Mouse (Mus musculus) heart, embryonic 16.5 days (tissue): ENCODE results near the gene Smok2a. TPM values are rescaled to one million over a fixed set of nuclear protein-coding genes. Genes with fewer than 3 reads are reported as not detected.
"Not testable (repeated sequence)": the region's sequence is repeated elsewhere in the genome, so short reads cannot be mapped to it uniquely, and the experiment has no call there.

ENCODE experiments used
- ATAC-seq: fragments of 200-750 bp; cut with Nextera tagmentation; replicated peaks from 2 replicates; pipeline ENCODE4 v1.8.0; 2017; ENCODE audit warnings: moderate number of reproducible peaks; ENCODE audit not compliant: insufficient read depth, low FRiP score; ENCODE audit errors: extremely low read depth
- H3K27ac ChIP-seq: fragments of 300-500 bp; sonication (generic); 2 replicates; pipeline ENCODE4 v1.5.1; 2014; ENCODE audit warnings: mild to moderate bottlenecking, low read length, control low read depth, moderate library complexity
- H3K27me3 ChIP-seq: fragments of 300-500 bp; sonication (generic); 2 replicates; pipeline ENCODE4 v1.6.1; 2014; ENCODE audit warnings: low read length, mixed read lengths; ENCODE audit not compliant: control insufficient read depth, insufficient read depth
- H3K36me3 ChIP-seq: fragments of 300-500 bp; sonication (generic); 2 replicates; pipeline ENCODE4 v1.6.1; 2014; ENCODE audit not compliant: control insufficient read depth, insufficient read depth
- H3K4me1 ChIP-seq: fragments of 300-500 bp; sonication (generic); 2 replicates; pipeline ENCODE4 v1.6.1; 2014; ENCODE audit warnings: low read length, mixed read lengths; ENCODE audit not compliant: control insufficient read depth, insufficient read depth
- H3K4me2 ChIP-seq: fragments of 300-500 bp; sonication (generic); 2 replicates; pipeline ENCODE4 v1.6.1; 2014; ENCODE audit warnings: low read depth, mild to moderate bottlenecking, control low read depth, low read length
- H3K4me3 ChIP-seq: fragments of 300-500 bp; sonication (generic); 2 replicates; pipeline ENCODE4 v1.5.1; 2014; ENCODE audit warnings: mild to moderate bottlenecking, control low read depth, low read length
- H3K9ac ChIP-seq: fragments of 300-500 bp; sonication (generic); 2 replicates; pipeline ENCODE4 v1.6.1; 2014; ENCODE audit warnings: low read length, control low read depth
- H3K9me3 ChIP-seq: fragments of 300-500 bp; sonication (generic); replicated peaks from 2 replicates; pipeline ENCODE4 v1.6.1; 2016; ENCODE audit warnings: low read length; ENCODE audit not compliant: control insufficient read depth
- WGBS: fragments of 180-500 bp; shearing (Covaris S2); extraction: QIAGEN DNeasy Blood & Tissue Kit; methylation state at CpG from one replicate; pipeline ENCODE4 v1.1.7; 2014; 5-methylcytosine and 5-hydroxymethylcytosine counted together
- polyA plus RNA-seq: library from polyadenylated mRNA; unstranded; fragments of >200 nt; fragmentation: Nextera tagmentation; extraction: Ambion mirVana; gene quantifications from 2 replicates; pipeline ENCODE4 v1.2.1, GENCODE M21; 2015

The Smok2a gene
- polyA plus RNA-seq, result not detected in 2 replicates

DNA sequence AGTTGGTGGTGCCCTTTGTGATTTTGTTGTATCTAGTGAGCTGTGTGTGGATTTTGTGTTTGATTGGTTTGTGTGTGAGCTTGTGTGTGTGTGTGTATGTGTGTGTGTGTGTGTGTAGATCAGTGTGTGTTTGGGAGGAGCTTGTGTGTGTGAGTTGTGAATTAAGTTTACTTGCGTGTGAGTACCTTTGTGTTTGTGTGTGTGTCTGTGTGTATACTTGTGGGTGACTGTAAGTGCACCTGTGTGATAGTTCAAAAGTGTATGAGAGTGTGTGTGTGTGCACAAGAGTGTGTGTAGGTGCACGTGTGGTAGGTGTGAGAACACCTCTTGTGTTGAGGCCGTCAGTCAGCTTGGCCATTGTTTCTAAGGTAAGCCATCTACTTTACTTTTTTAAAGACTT is at the start of gene Smok2a:
Gene Smok2a (plus strand): TSS at position 301 of the 400 bp plus-strand sequence.
- no peak for ATAC-seq
- Histone ChIP-seq H3K9ac (no peak within 1 kb of the TSS), H3K27ac (no peak within 1 kb of the TSS), H3K36me3 (no peaks in the 10 kb centered on the region), H3K9me3 (peaks cover 67% of the 10 kb centered on the region), H3K4me2 (no peak within 1 kb of the TSS), H3K27me3 (no peaks in the 10 kb centered on the region), H3K4me1 (no peaks in the 10 kb centered on the region), H3K4me3 (no peak within 1 kb of the TSS)
- WGBS, result 74% methylated on average over 3 of the region's 3 CpGs

GRCm38 (mm10) chr17:13173578-13173977 is 47.4 kb upstream of the Smok2a start:
- not testable (repeated sequence) for H3K9me3 ChIP-seq, H3K4me3 ChIP-seq, ATAC-seq, H3K9ac ChIP-seq, H3K27ac ChIP-seq, H3K36me3 ChIP-seq, H3K4me2 ChIP-seq, H3K27me3 ChIP-seq, H3K4me1 ChIP-seq
- WGBS, result 73% methylated on average over 6 of the region's 6 CpGs

DNA sequence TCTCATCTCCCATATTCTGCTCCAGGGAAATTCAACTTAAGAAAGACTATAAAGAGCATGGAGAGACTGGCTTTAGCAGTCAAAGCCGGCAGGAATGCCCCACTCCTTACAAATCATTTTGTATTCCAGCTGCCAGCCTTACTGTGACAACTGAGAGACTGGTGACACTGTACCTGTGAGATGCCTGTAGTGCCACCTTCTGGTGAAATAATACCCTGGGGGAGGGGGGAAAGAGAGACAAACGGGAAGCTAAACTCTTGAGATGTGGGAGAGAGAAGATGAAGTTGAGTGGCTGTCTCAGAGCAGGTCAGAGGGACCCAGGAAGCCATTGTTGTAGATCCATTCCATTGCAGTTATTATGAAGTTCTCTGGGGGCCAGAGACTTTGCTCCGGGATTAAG is 47.0 kb upstream of the Smok2a start:
- not testable (repeated sequence) for H3K4me2 ChIP-seq, H3K27ac ChIP-seq, H3K9me3 ChIP-seq, H3K9ac ChIP-seq, H3K36me3 ChIP-seq, H3K27me3 ChIP-seq, ATAC-seq, H3K4me1 ChIP-seq, H3K4me3 ChIP-seq
- 44% methylated on average over 1 of the region's 3 CpGs for WGBS

GRCm38 (mm10) chr17:13175609-13176008 is 45.4 kb upstream of the Smok2a start:
- WGBS, result no CpG with 5 or more reads among the region's 1 CpGs
- H3K4me3 ChIP-seq, result not testable (repeated sequence)

GRCm38 (mm10) chr17:13177796-13178195 is 43.2 kb upstream of the Smok2a start:
- H3K36me3 ChIP-seq, H3K4me3 ChIP-seq, H3K4me2 ChIP-seq, H3K9ac ChIP-seq, H3K9me3 ChIP-seq, H3K27me3 ChIP-seq, H3K4me1 ChIP-seq, H3K27ac ChIP-seq: not testable (repeated sequence)
- WGBS, result 51% methylated on average over 1 of the region's 1 CpGs
- ATAC-seq, result 0 out of 2 replicates have a peak, but pooled peaks have one; percentile 20

More at GRCm38 (mm10) chr17:13175609-13176008, 45.4 kb upstream of the Smok2a start:
- H3K36me3 ChIP-seq, ATAC-seq, H3K4me1 ChIP-seq, H3K4me2 ChIP-seq, H3K27me3 ChIP-seq, H3K9me3 ChIP-seq, H3K27ac ChIP-seq, H3K9ac ChIP-seq: not testable (repeated sequence)

DNA sequence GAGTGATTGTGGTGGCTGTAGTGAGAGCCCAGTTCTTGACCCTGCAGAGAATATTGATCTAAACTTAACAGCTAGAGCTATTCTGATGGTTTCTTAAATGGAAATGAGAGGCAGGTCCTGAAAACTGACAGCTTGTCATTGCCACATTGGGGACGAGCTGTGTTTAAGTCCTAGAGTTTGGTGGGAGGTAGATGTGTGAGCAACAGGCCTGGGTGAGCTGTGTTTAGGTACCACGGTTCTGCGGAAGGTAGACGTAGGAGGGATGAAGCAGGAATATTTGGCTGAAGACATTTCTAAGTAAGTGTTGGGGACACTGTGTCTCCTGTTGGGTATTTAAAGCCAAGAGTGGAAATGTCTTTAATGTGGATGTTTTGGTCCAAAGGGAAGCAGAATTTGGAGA is 42.0 kb upstream of the Smok2a start:
- not testable (repeated sequence) for H3K36me3 ChIP-seq, H3K9me3 ChIP-seq, ATAC-seq, H3K4me2 ChIP-seq, H3K9ac ChIP-seq, H3K27ac ChIP-seq, H3K4me1 ChIP-seq, H3K4me3 ChIP-seq, H3K27me3 ChIP-seq
- 76% methylated on average over 4 of the region's 4 CpGs for WGBS

DNA sequence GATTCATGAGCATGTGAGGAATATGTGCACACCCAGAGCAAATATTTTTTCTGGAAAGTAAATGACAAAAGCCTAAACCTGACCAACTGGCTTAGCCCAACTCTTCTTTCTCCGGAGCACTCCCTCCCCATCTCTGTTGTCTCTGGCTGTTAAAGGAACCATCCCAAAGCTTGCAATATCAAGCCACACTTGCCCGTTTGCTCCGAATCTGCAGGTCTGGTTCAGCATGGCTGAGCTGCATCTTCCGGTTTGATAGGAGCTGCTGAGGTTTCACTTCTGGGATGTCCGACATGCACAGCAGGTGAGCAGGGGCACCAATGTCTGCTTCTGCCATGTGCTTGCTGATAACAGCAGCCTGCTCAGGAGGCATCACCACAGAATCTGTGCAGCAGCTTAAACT is 40.5 kb upstream of the Smok2a start:
- H3K9me3 ChIP-seq, result peaks cover 11% of the 10 kb centered on the region
- H3K36me3 ChIP-seq, H3K27ac ChIP-seq, H3K9ac ChIP-seq, ATAC-seq, H3K4me3 ChIP-seq, H3K4me1 ChIP-seq, H3K27me3 ChIP-seq, H3K4me2 ChIP-seq: not testable (repeated sequence)
- WGBS, result 79% methylated on average over 5 of the region's 5 CpGs

DNA sequence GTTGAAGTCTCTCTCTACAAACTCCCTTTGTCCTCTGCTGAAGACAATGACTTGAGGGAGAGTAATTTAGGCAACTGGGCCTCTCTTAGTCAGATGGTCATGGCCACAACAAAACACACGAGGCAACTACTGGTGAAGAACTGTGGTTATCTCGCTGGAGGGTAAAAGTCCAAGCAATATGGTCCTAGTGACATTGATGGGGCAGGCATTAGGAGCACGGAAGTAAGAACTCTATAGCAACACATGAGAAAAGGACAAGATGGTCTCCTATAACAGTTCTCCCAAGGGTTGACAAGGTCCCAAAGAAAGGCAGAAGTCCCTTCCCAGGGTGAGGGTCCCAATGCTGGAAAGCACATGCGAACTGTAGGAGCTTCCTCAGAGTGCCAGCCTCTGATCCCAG is 38.3 kb upstream of the Smok2a start:
- not testable (repeated sequence) for ATAC-seq, H3K4me2 ChIP-seq, H3K27ac ChIP-seq, H3K36me3 ChIP-seq, H3K4me3 ChIP-seq, H3K27me3 ChIP-seq, H3K9ac ChIP-seq, H3K4me1 ChIP-seq
- 50% methylated on average over 2 of the region's 4 CpGs for WGBS
- H3K9me3 ChIP-seq, result peaks cover 18% of the 10 kb centered on the region

DNA sequence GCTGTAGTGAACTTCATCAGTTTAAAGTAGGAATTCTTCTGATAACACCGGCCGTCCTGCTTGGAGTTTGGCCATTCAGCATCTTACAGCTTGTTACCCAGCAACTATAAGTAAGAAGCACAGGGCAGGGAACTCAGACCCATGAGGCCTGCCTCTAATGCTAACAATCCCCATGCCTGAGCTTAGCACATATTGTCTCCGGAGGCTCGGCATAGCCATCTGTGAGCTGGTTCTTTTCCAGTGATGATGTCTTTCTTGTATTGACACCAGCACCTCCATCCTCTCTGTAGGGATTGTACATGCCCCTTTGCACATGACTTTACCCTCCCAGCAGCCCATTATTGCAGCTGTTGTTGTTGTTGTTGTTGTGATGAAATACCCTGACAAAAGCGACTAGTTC is 36.5 kb upstream of the Smok2a start:
- H3K27me3 ChIP-seq, H3K4me2 ChIP-seq, H3K4me3 ChIP-seq, H3K27ac ChIP-seq, ATAC-seq, H3K4me1 ChIP-seq, H3K36me3 ChIP-seq, H3K9ac ChIP-seq: not testable (repeated sequence)
- peaks cover 19% of the 10 kb centered on the region for H3K9me3 ChIP-seq
- WGBS, result 86% methylated on average over 4 of the region's 5 CpGs

DNA sequence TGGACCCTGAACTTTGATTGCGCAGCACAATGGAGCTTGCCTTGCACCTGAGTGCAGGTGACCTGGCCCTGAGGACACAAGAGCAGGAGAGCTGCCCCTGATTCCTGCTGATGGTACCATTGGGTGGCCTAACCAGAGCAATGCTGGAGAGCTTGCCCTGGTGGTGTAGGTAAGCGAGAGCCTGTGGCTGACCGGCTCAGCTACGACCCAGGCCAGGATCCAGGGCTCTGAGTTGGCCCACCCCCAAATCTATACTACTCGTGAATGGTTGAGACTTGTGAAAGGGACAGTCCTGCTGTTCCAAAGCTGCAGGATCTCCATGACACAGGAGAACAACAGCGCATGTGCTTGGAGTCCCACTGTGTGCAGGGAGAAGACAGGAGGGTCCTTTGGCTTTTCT is 34.4 kb upstream of the Smok2a start:
- ATAC-seq, H3K4me1 ChIP-seq, H3K27ac ChIP-seq, H3K9ac ChIP-seq, H3K36me3 ChIP-seq, H3K4me3 ChIP-seq, H3K4me2 ChIP-seq, H3K27me3 ChIP-seq: not testable (repeated sequence)
- WGBS, result 76% methylated on average over 6 of the region's 6 CpGs
- peaks cover 16% of the 10 kb centered on the region for H3K9me3 ChIP-seq
